Mouse (Mus musculus) heart, embryonic 15.5 days (tissue): ENCODE results near the gene Ogfod2. TPM values are rescaled to one million over a fixed set of nuclear protein-coding genes. Genes with fewer than 3 reads are reported as not detected.

Source experiments
- ATAC-seq: fragments of 200-750 bp; cut with Nextera tagmentation; replicated peaks from 2 replicates; pipeline ENCODE4 v1.8.0; 2017; ENCODE audit warnings: low read depth, moderate TSS enrichment; ENCODE audit not compliant: insufficient number of reproducible peaks, insufficient read depth, low FRiP score
- H3K27ac ChIP-seq: fragments of 300-500 bp; sonication (generic); 2 replicates; pipeline ENCODE4 v1.5.1; 2015; ENCODE audit warnings: mild to moderate bottlenecking, inconsistent platforms
- H3K27me3 ChIP-seq: fragments of 300-500 bp; sonication (generic); 2 replicates; pipeline ENCODE4 v1.6.1; 2015; ENCODE audit warnings: inconsistent platforms
- H3K36me3 ChIP-seq: fragments of 300-500 bp; sonication (generic); 2 replicates; pipeline ENCODE4 v1.6.1; 2015; ENCODE audit warnings: mild to moderate bottlenecking, inconsistent platforms
- H3K4me1 ChIP-seq: fragments of 300-500 bp; sonication (generic); replicated peaks from 2 replicates; pipeline ENCODE4 v1.6.1; 2015; ENCODE audit warnings: inconsistent platforms
- H3K4me2 ChIP-seq: fragments of 300-500 bp; sonication (generic); 2 replicates; pipeline ENCODE4 v1.6.1; 2015; ENCODE audit warnings: inconsistent platforms, mild to moderate bottlenecking, moderate library complexity
- H3K4me3 ChIP-seq: fragments of 300-500 bp; sonication (generic); 2 replicates; pipeline ENCODE4 v1.5.1; 2015; ENCODE audit warnings: mild to moderate bottlenecking, inconsistent platforms
- H3K9ac ChIP-seq: fragments of 300-500 bp; sonication (generic); 2 replicates; pipeline ENCODE4 v1.6.1; 2015; ENCODE audit warnings: mild to moderate bottlenecking, inconsistent platforms
- H3K9me3 ChIP-seq: fragments of 300-500 bp; sonication (generic); replicated peaks from 2 replicates; pipeline ENCODE4 v1.6.1; 2016; ENCODE audit warnings: inconsistent platforms
- WGBS: fragments of 180-500 bp; shearing (Covaris S2); methylation state at CpG from one replicate; pipeline ENCODE4 v1.1.7; 2015; ENCODE audit warnings: mixed read lengths; 5-methylcytosine and 5-hydroxymethylcytosine counted together
- polyA plus RNA-seq: library from polyadenylated mRNA; unstranded; fragments of >200 nt; fragmentation: Nextera tagmentation; extraction: Ambion mirVana; gene quantifications from 2 replicates; pipeline ENCODE4 v1.2.1, GENCODE M21; 2015

Gene Ogfod2
- polyA plus RNA-seq = 18.2 and 22.3 TPM in 2 replicates

GRCm38 (mm10) chr5:124111742-124112497 lies at the start of gene Ogfod2:
TSS of gene Ogfod2 (plus strand) at chr5:124112297.
- Histone ChIP-seq H3K4me3 (peak within 1 kb of the TSS; percentile 72), H3K9ac (peak within 1 kb of the TSS; percentile 69), H3K4me2 (peak within 1 kb of the TSS; percentile 81), H3K9me3 (no peaks in the 10 kb centered on the region), H3K27ac (peak within 1 kb of the TSS; percentile 91), H3K4me1 (peaks cover 29% of the 10 kb centered on the region), H3K27me3 (no peaks in the 10 kb centered on the region), H3K36me3 (no peaks in the 10 kb centered on the region)
- ATAC-seq = peak; percentile 96
- under 1% methylated on average over 66 of the region's 66 CpGs for WGBS

DNA sequence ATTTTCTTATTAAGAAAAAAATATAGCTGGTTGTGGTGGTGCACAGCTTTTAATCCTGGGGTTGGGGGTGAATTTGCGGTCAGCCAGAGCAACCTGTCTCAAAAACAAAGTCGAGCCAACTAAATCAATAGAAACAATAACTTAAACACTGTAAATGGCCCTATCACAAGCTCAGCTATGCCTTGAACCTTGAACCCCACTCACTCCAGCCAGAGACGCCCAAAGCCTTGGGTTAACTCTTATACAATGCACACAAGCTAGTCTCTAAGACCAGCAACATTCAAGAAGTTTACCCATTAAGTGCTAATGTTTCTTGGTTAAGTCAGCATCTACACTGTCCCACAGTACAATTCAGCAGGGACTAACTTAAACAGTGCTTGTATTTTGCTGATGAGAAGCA lies 42.4 kb upstream of the Ogfod2 start:
- WGBS = 88% methylated on average over 3 of the region's 3 CpGs
- no peaks in the 10 kb centered on the region for H3K36me3 ChIP-seq
- no peaks in the 10 kb centered on the region for H3K9me3 ChIP-seq
- H3K27me3 ChIP-seq = no peaks in the 10 kb centered on the region
- H3K4me2 ChIP-seq = no peak overlapping the region
- no peak overlapping the region for H3K4me3 ChIP-seq
- ATAC-seq = no peak
- no peak overlapping the region for H3K9ac ChIP-seq
- no peak overlapping the region for H3K27ac ChIP-seq
- H3K4me1 ChIP-seq = peaks cover 13% of the 10 kb centered on the region

DNA sequence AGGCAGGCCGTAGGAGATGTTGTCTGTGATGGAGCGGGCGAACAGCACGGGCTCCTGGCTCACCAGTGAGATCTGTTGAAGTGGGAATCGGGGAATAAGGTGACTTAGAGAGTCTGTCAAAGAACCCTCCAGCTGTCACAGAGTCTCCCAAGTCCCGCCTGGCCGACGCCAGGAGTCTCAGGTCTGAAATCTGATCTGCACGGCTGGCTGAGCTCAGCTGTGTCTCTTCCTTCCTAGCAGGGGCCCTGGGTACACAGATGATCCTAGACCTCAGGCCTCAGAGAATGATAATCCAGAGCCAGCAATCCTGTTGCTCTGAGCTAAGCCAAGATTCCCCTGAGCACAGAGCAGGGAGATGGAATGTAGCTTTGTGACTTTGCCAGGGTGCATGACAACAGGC lies 38.4 kb upstream of the Ogfod2 start:
- WGBS = 52% methylated on average over 9 of the region's 9 CpGs
- no peaks in the 10 kb centered on the region for H3K36me3 ChIP-seq
- no peak overlapping the region for H3K4me2 ChIP-seq
- no peaks in the 10 kb centered on the region for H3K9me3 ChIP-seq
- H3K27ac ChIP-seq = 0 out of 2 replicates have a peak overlapping the region, but pooled peaks have one; percentile 21
- H3K4me1 ChIP-seq = peaks cover 19% of the 10 kb centered on the region
- H3K9ac ChIP-seq = no peak overlapping the region
- no peaks in the 10 kb centered on the region for H3K27me3 ChIP-seq
- H3K4me3 ChIP-seq = no peak overlapping the region
- no peak for ATAC-seq

GRCm38 (mm10) chr5:124074845-124075307 lies 37.2 kb upstream of the Ogfod2 start:
- peak; percentile 12; the same call in 1 of the 2 replicates for ATAC-seq

DNA sequence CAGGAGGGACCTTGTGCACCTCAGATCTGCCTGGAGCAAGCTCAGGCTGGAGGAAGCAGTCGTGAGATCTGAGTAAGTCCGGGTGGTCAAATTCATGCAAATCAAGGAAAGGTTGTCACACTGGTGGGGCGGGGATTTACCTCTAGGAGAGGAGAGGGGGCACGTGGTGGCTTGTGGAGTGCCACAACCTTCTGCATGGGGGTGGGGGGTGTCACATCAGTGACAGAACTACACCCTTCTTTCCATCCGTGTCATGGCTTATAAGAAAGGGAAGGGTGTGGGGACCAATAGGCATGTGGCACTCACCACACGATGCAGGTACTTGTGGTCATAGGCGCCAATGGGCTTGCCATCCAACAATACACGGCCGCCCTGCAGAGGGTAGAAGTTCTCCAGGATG lies 36.4 kb upstream of the Ogfod2 start:
- H3K4me3 ChIP-seq = no peak overlapping the region
- H3K27ac ChIP-seq = peak overlapping the region; percentile 47; the same call in 1 of the 2 replicates
- no peak overlapping the region; the same call in 1 of the 2 replicates for H3K4me2 ChIP-seq
- 70% methylated on average over 9 of the region's 9 CpGs for whole genome bisulfite sequencing
- H3K9me3 ChIP-seq = no peaks in the 10 kb centered on the region
- peaks cover 34% of the 10 kb centered on the region for H3K4me1 ChIP-seq
- ATAC-seq = no peak
- no peak overlapping the region for H3K9ac ChIP-seq
- no peaks in the 10 kb centered on the region for H3K36me3 ChIP-seq
- H3K27me3 ChIP-seq = no peaks in the 10 kb centered on the region

More at GRCm38 (mm10) chr5:124074845-124075307, 37.2 kb upstream of the Ogfod2 start:
- Histone ChIP-seq H3K4me1 (peaks cover 26% of the 10 kb centered on the region), H3K4me2 (no peak overlapping the region), H3K4me3 (no peak overlapping the region), H3K9ac (no peak overlapping the region), H3K36me3 (no peaks in the 10 kb centered on the region), H3K27ac (peak overlapping the region; percentile 47), H3K9me3 (no peaks in the 10 kb centered on the region), H3K27me3 (no peaks in the 10 kb centered on the region)
- WGBS = 36% methylated on average over 10 of the region's 10 CpGs

DNA sequence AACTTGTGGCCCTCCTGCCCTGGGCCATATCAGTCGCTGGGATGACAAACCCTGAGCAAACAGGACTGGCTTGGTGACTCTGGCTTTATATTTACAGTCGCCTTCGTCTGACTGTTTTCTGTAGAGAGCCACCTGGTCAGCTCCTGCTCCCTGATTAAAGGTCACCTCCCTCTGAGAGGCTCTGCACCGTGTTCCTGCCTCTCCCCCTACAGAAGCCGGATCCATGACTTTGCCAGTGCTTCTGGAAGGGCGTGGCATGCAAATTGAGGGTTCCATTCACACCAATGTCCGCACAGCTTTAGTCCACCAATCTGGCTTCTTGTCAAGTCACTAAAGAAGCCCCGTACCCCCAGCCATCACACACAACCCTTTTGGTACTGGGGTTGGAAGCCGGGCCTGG lies 35.5 kb upstream of the Ogfod2 start:
- Histone ChIP-seq H3K9me3 (no peaks in the 10 kb centered on the region), H3K4me3 (no peak overlapping the region), H3K27ac (no peak overlapping the region), H3K36me3 (no peaks in the 10 kb centered on the region), H3K27me3 (no peaks in the 10 kb centered on the region), H3K4me1 (peaks cover 36% of the 10 kb centered on the region), H3K4me2 (no peak overlapping the region), H3K9ac (no peak overlapping the region)
- no peak for ATAC-seq
- WGBS = 59% methylated on average over 9 of the region's 9 CpGs

- Histone ChIP-seq H3K9me3 (no peaks in the 10 kb centered on the region), H3K4me3 (no peak overlapping the region), H3K36me3 (no peaks in the 10 kb centered on the region), H3K4me2 (no peak overlapping the region), H3K27ac (no peak overlapping the region), H3K9ac (no peak overlapping the region), H3K27me3 (no peaks in the 10 kb centered on the region), H3K4me1 (peaks cover 36% of the 10 kb centered on the region)
- no peak for ATAC-seq
- WGBS = 82% methylated on average over 13 of the region's 13 CpGs
Observed at GRCm38 (mm10) chr5:124077241-124077640, 34.9 kb upstream of the Ogfod2 start.

GRCm38 (mm10) chr5:124077856-124078460 lies 34.1 kb upstream of the Ogfod2 start:
- Histone ChIP-seq H3K9me3 (no peaks in the 10 kb centered on the region), H3K27ac (no peak overlapping the region), H3K4me1 (peaks cover 36% of the 10 kb centered on the region), H3K36me3 (no peaks in the 10 kb centered on the region), H3K9ac (no peak overlapping the region), H3K4me3 (no peak overlapping the region), H3K4me2 (no peak overlapping the region), H3K27me3 (no peaks in the 10 kb centered on the region)
- 66% methylated on average over 6 of the region's 6 CpGs for WGBS
- ATAC-seq = no peak

GRCm38 (mm10) chr5:124078794-124079416 lies 33.2 kb upstream of the Ogfod2 start:
- WGBS = 64% methylated on average over 9 of the region's 9 CpGs
- Histone ChIP-seq H3K9me3 (no peaks in the 10 kb centered on the region), H3K27ac (peak overlapping the region; percentile 29), H3K36me3 (no peaks in the 10 kb centered on the region), H3K4me3 (no peak overlapping the region), H3K27me3 (no peaks in the 10 kb centered on the region), H3K9ac (no peak overlapping the region), H3K4me1 (peaks cover 29% of the 10 kb centered on the region), H3K4me2 (no peak overlapping the region)
- ATAC-seq = 0 out of 2 replicates have a peak, but pooled peaks have one; percentile 23

GRCm38 (mm10) chr5:124079880-124080279 lies 32.2 kb upstream of the Ogfod2 start:
- H3K27me3 ChIP-seq = no peaks in the 10 kb centered on the region
- no peak for ATAC-seq
- peaks cover 20% of the 10 kb centered on the region for H3K4me1 ChIP-seq
- H3K4me2 ChIP-seq = no peak overlapping the region; the same call in 1 of the 2 replicates
- H3K36me3 ChIP-seq = no peaks in the 10 kb centered on the region
- no peak overlapping the region for H3K9ac ChIP-seq
- no peak overlapping the region for H3K4me3 ChIP-seq
- 85% methylated on average over 17 of the region's 17 CpGs for WGBS
- H3K9me3 ChIP-seq = no peaks in the 10 kb centered on the region
- peak overlapping the region; percentile 29; the same call in 1 of the 2 replicates for H3K27ac ChIP-seq

DNA sequence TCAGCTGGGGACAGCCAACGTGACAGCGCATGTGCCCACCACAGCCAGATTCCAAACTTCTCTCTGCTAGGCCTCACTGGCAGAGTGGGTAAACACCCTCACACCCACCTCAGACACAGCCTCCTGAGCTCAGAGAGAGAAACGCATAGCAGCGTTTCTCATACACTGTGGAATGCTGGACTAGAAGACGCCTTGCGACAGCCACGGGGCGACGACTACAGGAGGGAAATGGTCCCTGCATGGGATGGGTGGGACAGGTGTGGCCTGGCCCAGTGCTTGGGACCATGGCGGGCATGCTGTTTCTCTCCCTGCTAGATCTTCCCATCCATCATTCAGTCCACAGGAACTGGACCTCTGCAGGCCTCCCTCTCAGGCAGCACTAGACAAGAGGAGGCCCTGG lies 29.6 kb upstream of the Ogfod2 start:
- Histone ChIP-seq H3K4me1 (peaks cover 17% of the 10 kb centered on the region), H3K36me3 (no peaks in the 10 kb centered on the region), H3K4me3 (no peak overlapping the region), H3K4me2 (no peak overlapping the region), H3K27me3 (no peaks in the 10 kb centered on the region), H3K9ac (no peak overlapping the region), H3K27ac (no peak overlapping the region), H3K9me3 (no peaks in the 10 kb centered on the region)
- ATAC-seq = no peak
- WGBS = 68% methylated on average over 10 of the region's 10 CpGs
